Mouse (Mus musculus) midbrain, embryonic 10.5 days (tissue): ENCODE measurements at regions not wholly inside any gene's neighbourhood (a gene's known extent, or its start where the extent isn't known, plus 50 kb on each side); places are given as distances from the start of the nearest gene placed in this dataset.
A peak's percentile ranks its signal among the peaks of the same experiment; 100 is the strongest.

Source experiments
- DNase-seq: peaks from one replicate; pipeline ENCODE4 v3.0.0-alpha.2; 2017; ENCODE audit warnings: low spot score
- H3K27ac ChIP-seq: fragments of 300-500 bp; sonication (generic); replicated peaks from 2 replicates; pipeline ENCODE4 v1.5.1; 2016; ENCODE audit warnings: mild to moderate bottlenecking
- H3K27me3 ChIP-seq: fragments of 300-500 bp; sonication (generic); 2 replicates; pipeline ENCODE4 v1.6.1; 2016; ENCODE audit warnings: low read depth, mild to moderate bottlenecking; ENCODE audit not compliant: poor library complexity, severe bottlenecking
- H3K36me3 ChIP-seq: fragments of 300-500 bp; sonication (generic); 2 replicates; pipeline ENCODE4 v1.6.1; 2016; ENCODE audit warnings: mild to moderate bottlenecking, moderate library complexity
- H3K4me1 ChIP-seq: fragments of 300-500 bp; sonication (generic); 2 replicates; pipeline ENCODE4 v1.6.1; 2016
- H3K4me3 ChIP-seq: fragments of 300-500 bp; sonication (generic); 2 replicates; pipeline ENCODE4 v1.5.1; 2016; ENCODE audit warnings: mild to moderate bottlenecking, moderate library complexity
- H3K9me3 ChIP-seq: fragments of 300-500 bp; sonication (generic); replicated peaks from 2 replicates; pipeline ENCODE4 v1.6.1; 2016; ENCODE audit warnings: mild to moderate bottlenecking
- WGBS: fragments of 180-500 bp; shearing (Covaris S2); methylation state at CpG from one replicate; pipeline ENCODE4 v1.1.7; 2016; 5-methylcytosine and 5-hydroxymethylcytosine counted together

- no peak for DNase-seq
- Histone ChIP-seq H3K27me3 (peaks cover 31% of the 10 kb centered on the region), H3K4me1 (peaks cover 16% of the 10 kb centered on the region), H3K4me3 (no peak overlapping the region), H3K36me3 (no peaks in the 10 kb centered on the region), H3K27ac (no peak overlapping the region), H3K9me3 (no peaks in the 10 kb centered on the region)
- 42% methylated on average over 5 of the region's 5 CpGs for WGBS
Measured at GRCm38 (mm10) chr2:73041475-73041874, 55.0 kb upstream of the Gm11084 start.

- DNase-seq, result no peak
- no peak overlapping the region for H3K4me3 ChIP-seq
- 80% methylated on average over 3 of the region's 3 CpGs for WGBS
- no peak overlapping the region for H3K27ac ChIP-seq
- peaks cover 12% of the 10 kb centered on the region for H3K4me1 ChIP-seq
- no peaks in the 10 kb centered on the region for H3K9me3 ChIP-seq
- peaks cover 28% of the 10 kb centered on the region for H3K27me3 ChIP-seq
- H3K36me3 ChIP-seq, result no peaks in the 10 kb centered on the region
Measured at GRCm38 (mm10) chr2:73040031-73040430, 53.5 kb upstream of the Gm11084 start.

- Histone ChIP-seq H3K9me3 (no peaks in the 10 kb centered on the region), H3K4me1 (peaks cover 12% of the 10 kb centered on the region), H3K27me3 (peaks cover 26% of the 10 kb centered on the region), H3K4me3 (no peak overlapping the region), H3K36me3 (no peaks in the 10 kb centered on the region), H3K27ac (no peak overlapping the region)
- no peak for DNase-seq
- WGBS, result 63% methylated on average over 2 of the region's 2 CpGs
Measured at GRCm38 (mm10) chr2:73039300-73039699, 52.8 kb upstream of the Gm11084 start.

- 12% methylated on average over 16 of the region's 16 CpGs for WGBS
- Histone ChIP-seq H3K27me3 (peaks cover 17% of the 10 kb centered on the region), H3K4me3 (peak overlapping the region; percentile 42), H3K9me3 (no peaks in the 10 kb centered on the region), H3K27ac (peak overlapping the region; percentile 70), H3K4me1 (peaks cover 21% of the 10 kb centered on the region), H3K36me3 (no peaks in the 10 kb centered on the region)
- peak; percentile 53 for DNase-seq
Measured at GRCm38 (mm10) chr2:73038290-73038732, 51.8 kb upstream of the Gm11084 start.

- DNase-seq, result no peak
- 59% methylated on average over 13 of the region's 13 CpGs for WGBS
- Histone ChIP-seq H3K9me3 (no peaks in the 10 kb centered on the region), H3K36me3 (no peaks in the 10 kb centered on the region), H3K4me3 (no peak overlapping the region), H3K27ac (no peak overlapping the region), H3K4me1 (peaks cover 22% of the 10 kb centered on the region), H3K27me3 (peaks cover 17% of the 10 kb centered on the region)
Measured at GRCm38 (mm10) chr2:73037266-73038046, 50.9 kb upstream of the Gm11084 start.
